Mouse (Mus musculus) limb, embryonic 10.5 days (tissue): Measurements from ENCODE around the gene Sass6. TPM values are rescaled to one million over a fixed set of nuclear protein-coding genes. Genes with fewer than 3 reads are reported as not detected.

ENCODE experiments used
- DNase-seq: peaks from one replicate; pipeline ENCODE4 v3.0.0-alpha.2; 2017; ENCODE audit warnings: low spot score
- H3K27ac ChIP-seq: fragments of 300-500 bp; sonication (generic); 2 replicates; pipeline ENCODE4 v1.5.1; 2016; ENCODE audit warnings: mild to moderate bottlenecking
- H3K27me3 ChIP-seq: fragments of 300-500 bp; sonication (generic); 2 replicates; pipeline ENCODE4 v1.6.1; 2016; ENCODE audit warnings: low read depth, mild to moderate bottlenecking; ENCODE audit not compliant: poor library complexity, severe bottlenecking
- H3K36me3 ChIP-seq: fragments of 300-500 bp; sonication (generic); 2 replicates; pipeline ENCODE4 v1.6.1; 2016; ENCODE audit warnings: mild to moderate bottlenecking, moderate library complexity
- H3K4me1 ChIP-seq: fragments of 300-500 bp; sonication (generic); 2 replicates; pipeline ENCODE4 v1.6.1; 2016
- H3K4me3 ChIP-seq: fragments of 300-500 bp; sonication (generic); 2 replicates; pipeline ENCODE4 v1.5.1; 2016; ENCODE audit warnings: mild to moderate bottlenecking, moderate library complexity
- H3K9me3 ChIP-seq: fragments of 300-500 bp; sonication (generic); replicated peaks from 2 replicates; pipeline ENCODE4 v1.6.1; 2016; ENCODE audit warnings: mild to moderate bottlenecking
- whole genome bisulfite sequencing: fragments of 180-500 bp; shearing (Covaris S2); methylation state at CpG from one replicate; pipeline ENCODE4 v1.1.7; 2016; 5-methylcytosine and 5-hydroxymethylcytosine counted together
- polyA plus RNA-seq: library from polyadenylated mRNA; unstranded; fragments of >200 nt; fragmentation: Nextera tagmentation; extraction: Ambion mirVana; gene quantifications from 2 replicates; pipeline ENCODE4 v1.2.1, GENCODE M21; 2016

Gene Sass6
- polyA plus RNA-seq, 1 experiment from 2014 or later, result 41.9 TPM

DNA sequence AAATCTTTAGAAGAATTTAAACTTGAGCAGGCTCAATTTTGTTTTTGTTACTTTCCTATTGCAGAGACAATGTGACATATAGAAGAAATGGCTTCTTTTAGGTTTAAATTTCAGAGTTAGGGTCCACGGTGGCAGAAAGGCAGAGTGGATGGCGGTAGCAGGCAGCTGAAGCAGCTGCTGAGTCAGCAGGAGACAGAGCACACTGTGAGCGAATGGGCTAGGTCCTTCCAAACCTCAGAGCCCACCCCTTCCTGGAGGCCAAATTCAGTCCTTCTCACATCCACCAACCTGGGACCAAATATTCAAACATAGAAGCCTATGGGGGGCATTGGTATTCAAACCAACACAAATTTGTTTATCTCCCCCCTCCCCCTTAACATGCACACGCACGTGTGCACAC is 7.0 kb downstream of the Sass6 start:
- H3K4me1 ChIP-seq, result no peaks in the 10 kb centered on the region
- 96% methylated on average over 5 of the region's 5 CpGs for WGBS
- H3K9me3 ChIP-seq, result no peaks in the 10 kb centered on the region
- no peaks in the 10 kb centered on the region for H3K27me3 ChIP-seq
- DNase-seq, result no peak
- H3K36me3 ChIP-seq, result peaks cover 36% of the 10 kb centered on the region
- no peak overlapping the region for H3K4me3 ChIP-seq
- H3K27ac ChIP-seq, result no peak overlapping the region

DNA sequence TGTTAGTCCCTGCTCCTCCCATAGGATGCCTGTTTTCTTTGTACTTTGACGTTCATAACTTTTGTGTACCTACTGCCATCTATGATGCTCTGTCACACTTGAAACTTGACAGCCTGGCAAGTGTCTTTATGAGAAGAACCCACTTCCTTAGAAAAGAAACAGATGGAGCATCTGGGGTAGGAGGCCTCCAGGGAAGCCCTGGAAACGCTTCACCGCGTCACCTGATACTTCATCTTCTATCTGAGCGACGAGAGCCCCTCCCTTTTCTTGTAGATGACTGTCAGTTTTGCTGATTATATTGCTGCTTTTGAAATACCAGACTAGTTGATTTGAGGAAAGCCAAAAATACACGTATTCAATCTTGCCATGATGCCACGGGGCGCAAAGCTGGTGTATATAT is 9.8 kb downstream of the Sass6 start:
- WGBS, result 92% methylated on average over 9 of the region's 9 CpGs
- Histone ChIP-seq H3K9me3 (no peaks in the 10 kb centered on the region), H3K27ac (no peak overlapping the region), H3K36me3 (peaks cover 47% of the 10 kb centered on the region), H3K4me1 (no peaks in the 10 kb centered on the region), H3K27me3 (no peaks in the 10 kb centered on the region), H3K4me3 (no peak overlapping the region)
- no peak for DNase-seq

DNA sequence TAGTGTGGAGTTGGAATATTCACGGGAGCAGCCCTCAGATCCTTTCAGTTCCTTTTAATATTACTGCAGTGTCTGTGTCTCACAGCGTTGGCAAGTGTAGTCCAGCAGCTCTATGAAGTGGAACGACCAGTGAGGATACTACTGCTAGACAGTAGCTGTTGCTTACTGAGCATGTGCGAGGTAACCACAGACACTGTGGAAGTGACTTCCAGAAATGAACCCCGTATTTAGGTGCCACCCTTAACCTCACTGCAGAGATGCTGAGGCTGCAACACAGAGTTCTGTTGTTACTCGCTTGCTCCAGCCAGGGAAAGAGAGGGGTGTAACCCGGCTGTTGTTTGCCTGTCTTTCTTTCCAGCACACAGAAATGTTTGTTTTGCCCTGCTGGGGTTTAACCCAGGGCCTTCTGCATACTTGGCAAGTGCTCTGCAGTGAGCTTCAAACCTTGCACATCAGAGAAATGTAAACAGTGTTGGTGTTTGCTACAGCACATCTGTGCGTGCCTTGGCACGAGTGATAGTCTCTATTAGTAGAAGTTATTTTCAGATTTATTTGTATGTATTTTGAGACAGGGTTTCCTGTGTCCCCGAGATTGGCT is 19.6 kb downstream of the Sass6 start, which contains the start of gene Trmt13:
Gene Trmt13 (minus strand): TSS at position 293 of the 598 bp plus-strand sequence.
- Histone ChIP-seq H3K4me3 (no peak within 1 kb of the TSS), H3K9me3 (no peaks in the 10 kb centered on the region), H3K36me3 (peaks cover 71% of the 10 kb centered on the region), H3K27ac (no peak within 1 kb of the TSS), H3K4me1 (no peaks in the 10 kb centered on the region), H3K27me3 (no peaks in the 10 kb centered on the region)
- 94% methylated on average over 10 of the region's 10 CpGs for WGBS
- DNase-seq, result no peak

DNA sequence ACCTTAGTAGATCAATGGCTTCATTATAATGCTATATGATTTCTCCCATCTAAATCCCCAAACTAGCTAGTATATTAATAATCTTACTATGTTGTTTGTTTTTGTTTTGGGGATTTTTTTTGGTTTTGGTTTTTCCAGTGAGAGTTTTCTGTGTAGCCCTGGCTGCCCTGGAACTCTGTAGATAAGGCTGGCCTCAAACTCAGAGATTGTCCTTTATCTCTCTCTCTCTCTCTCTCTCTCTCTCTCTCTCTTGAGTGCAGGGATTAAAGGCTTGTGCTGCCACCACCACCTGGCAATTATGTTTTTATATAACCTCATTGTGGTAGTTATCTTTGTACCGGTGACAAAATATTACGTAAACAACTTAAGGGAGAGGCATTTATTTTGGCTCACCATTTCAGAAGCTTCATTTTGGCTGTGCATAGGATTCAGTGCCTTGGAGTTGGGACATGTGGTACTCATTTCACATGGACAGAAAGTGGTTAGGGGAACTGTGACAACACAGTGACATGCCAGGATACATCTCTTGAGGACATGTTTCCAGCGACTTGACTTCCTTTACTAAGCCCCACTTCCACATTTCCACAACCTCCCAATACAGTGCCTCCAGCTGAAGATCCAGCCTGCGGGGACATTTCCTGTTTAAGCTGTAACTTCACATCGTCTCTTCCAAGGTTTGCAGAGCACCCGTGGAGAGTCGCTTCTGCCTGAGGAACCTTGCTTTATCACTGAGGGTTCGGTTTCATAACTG is 20.7 kb downstream of the Sass6 start:
- no peak for DNase-seq
- no peak overlapping the region for H3K4me3 ChIP-seq
- H3K27me3 ChIP-seq, result no peaks in the 10 kb centered on the region
- H3K4me1 ChIP-seq, result no peaks in the 10 kb centered on the region
- peaks cover 71% of the 10 kb centered on the region for H3K36me3 ChIP-seq
- no peak overlapping the region for H3K27ac ChIP-seq
- H3K9me3 ChIP-seq, result no peaks in the 10 kb centered on the region
- 91% methylated on average over 8 of the region's 8 CpGs for WGBS

DNA sequence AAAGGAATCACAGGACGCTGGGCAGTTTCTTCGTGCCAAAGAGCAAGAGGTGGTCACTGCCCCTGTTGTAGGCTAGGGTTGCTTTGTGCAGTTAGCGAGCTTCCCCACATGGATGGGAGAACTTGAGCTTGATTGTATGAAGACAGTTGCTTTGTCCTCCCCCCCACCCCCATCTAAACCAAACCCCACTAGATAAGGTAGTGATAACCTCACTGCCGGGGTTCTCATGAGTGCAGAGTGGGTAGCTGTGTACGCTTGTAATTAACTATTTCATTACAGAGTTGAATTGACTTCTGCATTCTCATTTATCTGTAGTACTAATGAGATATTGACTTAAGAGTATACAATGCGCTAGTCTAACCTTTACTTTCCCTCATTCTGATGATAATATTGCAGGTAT is 24.1 kb downstream of the Sass6 start:
- Histone ChIP-seq H3K36me3 (peaks cover 82% of the 10 kb centered on the region), H3K9me3 (no peaks in the 10 kb centered on the region), H3K4me3 (no peak overlapping the region), H3K27ac (no peak overlapping the region), H3K27me3 (no peaks in the 10 kb centered on the region), H3K4me1 (no peaks in the 10 kb centered on the region)
- 90% methylated on average over 6 of the region's 6 CpGs for WGBS
- no peak for DNase-seq

DNA sequence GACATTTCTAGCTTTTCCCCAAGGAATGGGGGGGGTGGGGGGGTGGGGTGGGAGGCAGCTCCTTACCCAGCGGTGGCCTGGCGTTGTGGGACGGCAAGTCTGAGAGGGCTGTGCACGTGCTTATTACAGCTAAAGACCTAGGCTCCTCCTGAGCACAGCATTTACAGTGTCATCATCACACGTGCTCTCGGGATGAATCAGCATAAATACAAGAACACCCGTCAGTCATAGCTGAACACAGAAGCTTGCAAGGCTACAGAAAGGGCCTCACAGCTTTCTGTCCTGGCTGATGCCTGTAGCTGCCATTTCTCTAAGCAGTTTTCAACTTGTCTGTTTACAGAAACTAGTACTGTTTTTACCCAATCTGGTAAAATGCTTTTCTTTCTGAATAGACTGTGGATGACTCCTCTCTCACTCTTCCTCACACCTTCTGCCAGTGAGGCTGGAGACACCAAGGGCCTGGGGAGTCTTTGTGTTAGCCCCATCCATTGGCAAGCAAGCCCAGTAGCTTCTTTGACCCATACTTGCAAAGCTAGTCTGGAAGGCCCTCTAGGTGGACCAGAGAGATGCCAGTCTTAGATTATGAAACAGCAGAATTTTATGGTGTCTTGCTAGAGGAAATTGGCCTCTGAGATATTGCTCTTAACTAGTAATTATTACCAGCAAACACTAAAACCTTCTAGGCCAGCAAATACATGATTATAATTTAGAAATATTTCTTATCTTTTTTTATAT is 26.0 kb downstream of the Sass6 start:
- Histone ChIP-seq H3K4me1 (no peaks in the 10 kb centered on the region), H3K27me3 (no peaks in the 10 kb centered on the region), H3K27ac (no peak overlapping the region), H3K9me3 (no peaks in the 10 kb centered on the region), H3K36me3 (peaks cover 63% of the 10 kb centered on the region), H3K4me3 (no peak overlapping the region)
- WGBS, result 97% methylated on average over 7 of the region's 7 CpGs
- no peak for DNase-seq

DNA sequence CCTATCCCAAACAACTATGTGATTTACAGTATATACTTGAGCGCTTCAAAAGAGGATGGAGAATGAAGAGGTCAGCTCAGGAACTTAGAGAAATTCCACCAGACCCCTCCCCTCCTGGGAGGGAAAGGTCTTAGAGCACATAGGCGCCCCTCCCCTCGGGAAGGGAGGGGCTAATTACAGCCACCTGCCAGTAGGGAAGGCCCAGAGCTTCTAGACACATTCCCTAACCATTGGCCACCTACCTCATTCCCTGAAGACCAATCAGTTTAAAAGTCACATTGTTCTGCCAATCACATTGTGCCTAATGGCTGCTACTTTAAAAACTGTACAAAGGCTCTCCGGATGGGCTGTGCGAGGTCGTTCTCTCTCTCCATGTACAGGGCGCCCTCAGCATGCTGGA is 27.9 kb downstream of the Sass6 start:
- Histone ChIP-seq H3K27me3 (no peaks in the 10 kb centered on the region), H3K4me3 (no peak overlapping the region), H3K27ac (no peak overlapping the region), H3K9me3 (no peaks in the 10 kb centered on the region), H3K4me1 (no peaks in the 10 kb centered on the region), H3K36me3 (peaks cover 67% of the 10 kb centered on the region)
- WGBS, result 91% methylated on average over 7 of the region's 7 CpGs
- no peak for DNase-seq

DNA sequence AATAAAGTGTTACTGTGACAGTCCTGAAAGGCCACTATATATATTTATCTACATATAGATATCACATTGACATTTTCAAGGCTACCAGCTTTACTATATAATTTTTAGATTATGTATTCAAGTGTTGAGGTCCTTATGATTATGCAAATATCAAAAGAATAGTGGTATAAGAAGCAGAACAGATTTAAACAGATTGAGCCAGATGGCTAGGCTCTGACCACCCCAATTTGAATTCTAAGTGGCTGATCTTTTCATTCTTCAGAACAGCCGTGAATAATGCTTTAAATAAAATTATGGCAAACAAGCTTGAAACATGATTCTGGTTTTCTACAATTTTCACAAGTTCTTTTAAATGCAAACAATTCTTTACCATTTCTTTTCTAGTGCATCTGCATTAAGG is 36.7 kb downstream of the Sass6 start:
- Histone ChIP-seq H3K36me3 (peaks cover 92% of the 10 kb centered on the region), H3K27ac (no peak overlapping the region), H3K4me1 (no peaks in the 10 kb centered on the region), H3K9me3 (no peaks in the 10 kb centered on the region), H3K27me3 (no peaks in the 10 kb centered on the region), H3K4me3 (no peak overlapping the region)
- no peak for DNase-seq
- WGBS, result 91% methylated on average over 1 of the region's 1 CpGs

DNA sequence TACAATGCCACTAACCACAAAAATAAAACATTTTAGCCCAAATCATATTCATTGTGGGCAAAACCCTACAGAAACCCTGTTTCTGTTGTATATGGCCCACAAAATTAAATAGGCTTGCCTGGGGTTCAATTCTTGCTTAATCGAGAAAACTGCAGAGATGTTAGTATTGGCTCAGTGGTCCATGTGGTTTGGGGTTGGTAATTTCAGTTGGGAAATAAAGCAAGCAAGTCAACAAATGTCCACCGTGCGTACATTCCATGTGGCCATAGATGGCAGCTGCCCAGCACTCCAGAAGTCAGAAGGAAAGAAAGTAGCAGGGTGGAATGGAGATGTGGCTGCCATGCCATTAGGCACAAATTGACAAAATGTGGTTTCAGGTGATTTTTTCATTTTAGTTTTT is 38.2 kb downstream of the Sass6 start:
- Histone ChIP-seq H3K9me3 (no peaks in the 10 kb centered on the region), H3K27me3 (no peaks in the 10 kb centered on the region), H3K4me3 (no peak overlapping the region), H3K27ac (no peak overlapping the region), H3K36me3 (peaks cover 94% of the 10 kb centered on the region), H3K4me1 (no peaks in the 10 kb centered on the region)
- DNase-seq, result no peak
- 92% methylated on average over 3 of the region's 3 CpGs for WGBS

DNA sequence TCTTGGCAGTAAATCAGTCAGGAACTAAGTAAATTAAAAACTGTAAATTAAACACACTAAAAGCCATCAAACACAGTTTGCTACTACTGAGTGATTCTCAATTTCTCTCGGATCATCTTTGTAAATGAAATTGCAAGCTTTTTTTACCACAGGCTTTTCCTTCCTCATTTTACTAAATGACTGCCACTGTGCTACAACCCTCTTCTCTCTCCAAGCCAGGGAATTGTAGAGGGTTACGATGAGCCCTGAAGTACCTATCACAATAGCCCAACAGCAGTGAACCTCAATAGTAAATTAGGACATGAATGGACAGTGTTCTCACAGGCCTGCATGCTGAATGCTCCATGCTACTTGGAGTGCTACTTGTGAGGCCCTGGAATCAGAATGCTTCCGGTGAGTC is 39.3 kb downstream of the Sass6 start:
- Histone ChIP-seq H3K27ac (no peak overlapping the region), H3K9me3 (no peaks in the 10 kb centered on the region), H3K4me1 (no peaks in the 10 kb centered on the region), H3K27me3 (no peaks in the 10 kb centered on the region), H3K4me3 (no peak overlapping the region), H3K36me3 (peaks cover 96% of the 10 kb centered on the region)
- DNase-seq, result no peak
- WGBS, result 93% methylated on average over 3 of the region's 3 CpGs

DNA sequence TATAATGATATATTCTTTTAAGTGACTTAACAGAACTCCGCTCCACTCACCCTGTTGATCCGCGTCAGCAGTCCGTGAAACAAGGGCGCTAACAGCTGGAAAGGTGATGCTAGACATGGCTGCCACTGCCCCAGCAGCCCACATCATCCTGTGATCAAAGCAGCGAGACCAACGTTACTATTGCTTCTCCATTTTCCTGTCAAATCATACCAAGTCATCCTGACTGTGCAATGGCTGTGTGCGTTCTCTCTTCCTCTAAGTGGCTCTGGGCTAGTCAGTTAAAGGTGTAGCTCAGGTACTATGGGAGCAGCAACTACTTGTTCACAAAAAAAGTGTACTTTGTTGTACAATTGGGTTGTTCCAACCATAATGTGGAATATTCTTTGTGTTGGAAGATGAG is 40.1 kb downstream of the Sass6 start:
- no peak for DNase-seq
- 95% methylated on average over 8 of the region's 8 CpGs for WGBS
- Histone ChIP-seq H3K27ac (no peak overlapping the region), H3K9me3 (no peaks in the 10 kb centered on the region), H3K27me3 (no peaks in the 10 kb centered on the region), H3K4me3 (no peak overlapping the region), H3K36me3 (peaks cover 98% of the 10 kb centered on the region), H3K4me1 (no peaks in the 10 kb centered on the region)

DNA sequence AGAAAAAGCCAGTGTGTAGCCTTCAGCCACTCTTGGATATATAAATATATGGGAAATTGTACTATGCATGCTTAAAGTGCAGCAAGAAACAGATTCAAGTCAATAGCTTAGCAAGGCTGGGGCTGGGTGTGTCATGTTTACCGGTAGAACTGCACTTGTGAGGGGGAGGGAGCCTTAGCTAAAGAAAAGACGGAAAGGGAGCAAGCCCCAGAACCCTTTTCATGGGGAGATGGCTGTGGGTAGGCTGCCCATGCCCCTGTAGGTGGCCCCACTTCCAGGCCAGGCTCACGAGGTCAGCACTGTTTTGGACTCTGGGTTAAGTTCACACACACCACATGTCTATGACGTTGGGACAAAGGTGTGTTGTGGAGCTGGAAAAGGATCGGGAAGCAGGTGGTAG is 41.0 kb downstream of the Sass6 start:
- Histone ChIP-seq H3K9me3 (no peaks in the 10 kb centered on the region), H3K27ac (no peak overlapping the region), H3K4me3 (no peak overlapping the region), H3K27me3 (no peaks in the 10 kb centered on the region), H3K4me1 (no peaks in the 10 kb centered on the region), H3K36me3 (peaks cover 100% of the 10 kb centered on the region)
- no peak for DNase-seq
- WGBS, result 76% methylated on average over 5 of the region's 5 CpGs
